Mouse (Mus musculus): ENCODE results near the gene Srpr. TPM values are rescaled to one million over a fixed set of nuclear protein-coding genes. Genes with fewer than 3 reads are reported as not detected.

The Srpr gene
- 10 to 100 TPM; 82.8 to 88.7 TPM for total RNA-seq (2023)

DNA sequence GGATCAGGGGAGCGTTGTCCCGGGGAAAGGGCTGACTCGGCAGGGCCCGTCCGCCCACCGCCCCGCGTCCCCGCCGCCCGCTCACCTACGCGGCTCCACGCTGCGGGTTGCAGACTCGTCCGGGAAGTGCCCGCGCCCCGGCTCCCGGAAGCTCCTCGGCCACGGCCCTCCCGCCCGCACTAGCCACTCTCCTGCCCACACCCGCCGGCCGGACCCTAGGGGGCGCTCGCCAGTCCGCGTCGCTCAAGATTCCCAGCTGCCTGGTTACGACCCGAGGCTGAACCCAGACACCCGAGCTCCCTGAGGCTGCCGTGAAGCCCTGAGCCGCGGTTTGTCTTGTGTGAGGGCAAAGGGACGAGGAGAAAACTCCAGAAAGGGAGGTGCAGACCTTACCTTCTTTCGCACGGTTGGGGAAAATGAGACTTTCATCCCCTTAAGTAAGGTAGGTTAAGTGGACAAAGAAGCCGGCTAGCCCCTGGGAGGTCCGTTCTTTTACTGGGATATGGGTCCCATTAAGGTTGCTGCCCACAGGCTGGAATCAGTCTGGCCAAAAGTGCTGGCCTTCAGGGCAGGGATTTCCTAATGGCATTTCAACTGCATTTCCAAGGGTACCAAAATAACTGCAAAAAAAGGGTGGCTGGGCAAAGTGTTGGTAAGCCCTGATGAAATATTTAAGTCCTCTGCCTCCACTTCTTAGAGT is at the start of gene Srpr, which contains the start of gene Tirap:
Gene Srpr (plus strand): TSS at position 404 of the 700 bp plus-strand sequence.
Gene Tirap (minus strand): TSS at position 520 of the 700 bp plus-strand sequence.

DNA sequence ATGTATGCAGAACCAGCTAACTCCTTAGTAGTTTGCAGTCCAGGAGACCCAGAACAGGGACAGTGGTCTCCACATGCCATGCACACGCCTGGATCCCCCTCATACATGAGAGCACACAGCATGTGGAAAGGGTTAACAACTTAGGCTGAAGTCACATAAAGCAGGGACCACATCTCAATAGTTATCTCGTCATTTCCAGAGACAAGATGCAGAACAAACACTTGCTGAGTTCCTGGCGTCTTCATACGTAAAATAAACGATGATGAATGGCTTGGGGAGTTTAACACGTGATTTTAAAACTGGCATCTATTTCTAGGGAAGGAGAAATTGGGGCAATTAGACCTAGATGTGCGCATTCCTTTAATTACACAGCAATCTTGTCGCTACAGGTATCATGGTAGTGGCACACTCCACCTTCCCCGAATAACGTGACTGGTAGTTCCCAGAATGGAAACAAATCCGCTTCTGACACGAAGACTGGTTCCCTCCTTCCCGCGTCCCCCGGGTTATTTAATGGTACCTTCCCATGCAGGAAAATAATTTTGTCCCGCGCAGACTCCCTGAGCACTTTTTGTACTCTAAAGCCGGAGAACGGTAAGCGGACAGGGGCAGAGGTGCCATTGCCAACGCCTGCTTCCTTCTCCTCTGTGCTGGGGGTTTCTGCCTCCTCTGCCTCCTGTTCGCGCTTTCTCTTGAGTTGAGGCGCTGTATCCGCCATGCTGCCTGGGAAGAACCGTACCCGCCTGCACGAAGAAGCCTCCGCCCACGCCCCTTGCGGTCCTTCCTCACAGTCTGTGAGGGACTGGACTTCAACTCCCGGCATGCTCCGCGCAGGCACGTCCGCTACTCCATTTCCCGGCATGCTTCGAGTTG is 24.5 kb upstream of the Srpr start, which contains the start of gene Dcps:
Gene Dcps (minus strand): TSS at position 811 of the 873 bp plus-strand sequence.

DNA sequence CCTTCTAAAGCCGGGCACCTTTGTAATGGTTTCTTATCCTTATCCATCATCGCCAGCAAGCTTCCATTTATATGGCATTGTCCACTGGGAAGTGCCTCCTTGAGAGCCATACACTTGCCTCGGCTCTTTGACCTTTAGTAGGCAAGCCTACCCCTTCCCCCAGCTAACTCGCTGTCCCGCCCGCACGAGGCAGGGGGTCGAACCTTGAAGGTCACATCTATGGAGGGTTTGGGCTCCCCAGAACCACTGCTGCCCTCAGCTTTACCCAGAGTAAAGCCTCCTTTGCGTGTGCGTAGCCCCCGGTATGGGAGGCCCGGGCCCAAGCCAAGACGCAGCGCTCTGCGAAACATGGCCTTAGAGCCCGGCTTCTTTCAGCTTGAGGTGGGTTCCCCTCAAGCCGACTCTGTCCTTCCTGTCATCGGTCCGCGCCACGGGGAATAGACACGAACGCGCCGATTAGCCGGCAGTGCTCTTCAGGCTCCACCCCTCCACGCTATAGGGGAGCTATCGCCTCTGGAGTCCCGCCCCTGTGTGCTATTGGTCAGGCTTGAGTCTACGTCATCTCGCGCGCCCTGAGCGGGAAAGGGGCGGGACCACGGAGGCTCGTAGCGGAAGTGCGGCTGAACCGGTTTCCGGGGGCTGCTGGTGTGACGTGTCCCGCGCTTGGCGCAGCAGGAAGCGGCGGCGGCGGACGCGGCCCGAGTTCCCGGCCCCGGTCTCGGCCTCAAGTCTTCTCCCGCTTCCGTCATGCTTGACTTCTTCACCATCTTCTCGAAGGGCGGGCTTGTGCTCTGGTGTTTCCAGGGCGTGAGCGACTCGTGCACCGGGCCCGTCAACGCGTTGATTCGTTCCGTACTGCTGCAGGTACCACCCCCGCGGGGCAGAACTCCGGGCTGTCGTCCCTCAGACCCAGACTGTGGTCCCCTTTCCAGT is 10.8 kb downstream of the Srpr start, which contains the start of gene Foxred1:
Gene Foxred1 (minus strand): TSS at position 514 of the 933 bp plus-strand sequence.

DNA sequence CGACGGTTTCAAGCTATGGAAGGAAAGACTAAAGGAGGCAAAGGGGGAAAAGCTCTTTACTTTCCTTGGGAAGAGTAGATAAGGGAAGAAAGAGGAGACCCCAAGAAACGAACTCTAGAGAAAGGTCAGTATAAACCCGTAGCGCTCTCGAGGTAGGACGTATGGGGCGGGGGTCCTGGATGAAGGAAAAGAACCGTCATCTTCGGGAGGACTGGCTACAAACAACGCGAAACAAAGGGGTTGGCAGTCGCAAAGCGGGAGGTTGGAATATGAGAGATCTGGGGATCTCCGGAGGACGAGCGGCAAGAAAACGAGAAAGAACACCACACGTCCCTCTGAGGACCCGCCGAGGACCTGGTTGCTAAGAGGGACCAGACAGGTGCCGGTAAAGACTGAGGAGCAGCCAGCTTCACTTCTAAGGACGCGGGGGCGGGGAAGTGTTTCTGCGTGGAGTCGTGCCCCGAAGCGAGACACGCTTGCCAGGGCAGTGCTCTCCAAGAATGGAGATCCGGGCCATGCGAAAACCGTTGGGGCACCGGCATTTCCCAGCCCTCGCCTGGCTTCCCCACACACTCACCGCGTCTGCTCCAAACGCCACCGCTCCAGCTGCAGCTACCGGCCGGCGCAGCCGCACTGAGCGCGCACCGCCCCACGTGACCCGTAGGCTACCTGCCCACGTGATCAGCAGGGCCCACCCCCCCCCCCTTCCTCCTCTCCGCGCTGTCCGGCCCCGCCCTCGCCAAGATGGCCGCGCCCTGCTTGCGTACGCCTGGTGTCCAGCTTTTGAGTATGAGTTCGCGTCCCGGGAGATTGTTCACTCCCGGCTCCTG is 67.4 kb downstream of the Srpr start, which contains the start of the genes Fam118b and Rpusd4:
Gene Fam118b (minus strand): TSS at position 660 of the 830 bp plus-strand sequence.
Gene Rpusd4 (plus strand): TSS at position 720 of the 830 bp plus-strand sequence.

Other genes with a start within 250 kb of the Srpr start
- 100 to 1,000 TPM; 173 to 175 TPM for gene St3gal4, start 80.9 kb upstream of the Srpr start, total RNA-seq (2023)
- gene Dcps, start 24.1 kb upstream of the Srpr start, total RNA-seq (2023), result 10 to 100 TPM; 27.9 to 32.4 TPM
- gene Tirap, start 116 bp downstream of the Srpr start, total RNA-seq (2023), result 10 to 100 TPM; 22.4 to 25.3 TPM
- gene Foxred1, start 10.9 kb downstream of the Srpr start, total RNA-seq (2023), result 10 to 100 TPM; 26.9 to 31.7 TPM
- 10 to 100 TPM; 26.8 to 27.8 TPM for gene Fam118b, start 67.6 kb downstream of the Srpr start, total RNA-seq (2023)
- 10 to 100 TPM; 21.3 to 21.8 TPM for gene Rpusd4, start 67.7 kb downstream of the Srpr start, total RNA-seq (2023)
- 1 to 10 TPM; 2.7 to 2.9 TPM for gene Cdon, start 221.0 kb downstream of the Srpr start, total RNA-seq (2023)